Mouse (Mus musculus) limb, embryonic 14.5 days (tissue): ENCODE data around the gene Inpp1. TPM values are rescaled to one million over a fixed set of nuclear protein-coding genes. Genes with fewer than 3 reads are reported as not detected.

Experiments
- ATAC-seq: fragments of 200-750 bp; cut with Nextera tagmentation; 2 replicates; pipeline ENCODE4 v1.8.0; 2017; ENCODE audit warnings: low read depth, moderate number of reproducible peaks, moderate TSS enrichment; ENCODE audit not compliant: low FRiP score
- DNase-seq: peaks from one replicate; pipeline ENCODE4 v3.0.0-alpha.2; 2015; ENCODE audit warnings: low spot score
- H3K27ac ChIP-seq: fragments of 300-500 bp; sonication (generic); replicated peaks from 2 replicates; pipeline ENCODE4 v1.5.1; 2014; ENCODE audit warnings: low read depth, mild to moderate bottlenecking, low read length, moderate library complexity, mixed read lengths
- H3K27me3 ChIP-seq: fragments of 300-500 bp; sonication (generic); 2 replicates; pipeline ENCODE4 v1.6.1; 2014; ENCODE audit warnings: low read length, mixed read lengths; ENCODE audit not compliant: control insufficient read depth, insufficient read depth
- H3K36me3 ChIP-seq: fragments of 300-500 bp; sonication (generic); 2 replicates; pipeline ENCODE4 v1.6.1; 2014; ENCODE audit warnings: mild to moderate bottlenecking, low read length, moderate library complexity, mixed read lengths; ENCODE audit not compliant: control insufficient read depth, insufficient read depth
- H3K4me1 ChIP-seq: fragments of 300-500 bp; sonication (generic); 2 replicates; pipeline ENCODE4 v1.6.1; 2014; ENCODE audit warnings: antibody characterized with exemption, low read length, mixed read lengths; ENCODE audit not compliant: control insufficient read depth, insufficient read depth
- H3K4me2 ChIP-seq: fragments of 300-500 bp; sonication (generic); replicated peaks from 2 replicates; pipeline ENCODE4 v1.6.1; 2014; ENCODE audit warnings: low read depth, mild to moderate bottlenecking, low read length, moderate library complexity; ENCODE audit not compliant: severe bottlenecking
- H3K4me3 ChIP-seq: fragments of 300-500 bp; sonication (generic); replicated peaks from 2 replicates; pipeline ENCODE4 v1.5.1; 2014; ENCODE audit warnings: low read length
- H3K9ac ChIP-seq: fragments of 300-500 bp; sonication (generic); 2 replicates; pipeline ENCODE4 v1.6.1; 2014; ENCODE audit warnings: mild to moderate bottlenecking, low read depth, low read length, moderate library complexity; ENCODE audit not compliant: severe bottlenecking
- H3K9me3 ChIP-seq: fragments of 300-500 bp; sonication (generic); 2 replicates; pipeline ENCODE4 v1.6.1; 2016; ENCODE audit warnings: low read length; ENCODE audit not compliant: control insufficient read depth
- POLR2A ChIP-seq: fragments of 200-500 bp; IDR thresholded peaks from 2 replicates; pipeline ENCODE4 v1.8.0; 2012; ENCODE audit warnings: inconsistent platforms, mild to moderate bottlenecking, moderate library complexity, borderline replicate concordance; ENCODE audit not compliant: insufficient read depth, insufficient read length; ENCODE audit errors: extremely low read depth
- WGBS: fragments of 180-500 bp; shearing (Covaris S2); extraction: QIAGEN DNeasy Blood & Tissue Kit; methylation state at CpG from one replicate; pipeline ENCODE4 v1.1.7; 2014; 5-methylcytosine and 5-hydroxymethylcytosine counted together
- polyA plus RNA-seq, 2 experiments: library from polyadenylated mRNA; depleted of rRNA in 1 of 2; stranded (reverse) in 1 of 2; unstranded in 1 of 2; fragments of >200 nt; fragmentation: Nextera tagmentation in 1 of 2; extraction: Ambion mirVana in 1 of 2; gene quantifications; 2 replicates each; pipeline versions ENCODE4 v1.2.1 to v1.2.3; 2012 to 2014

Gene Inpp1
- polyA plus RNA-seq, 2 experiments = 14.3 to 17.2 TPM

GRCm38 (mm10) chr1:52748260-52748659 is 69.2 kb downstream of the Inpp1 start:
- no peak for TF ChIP-seq POLR2A
- Histone ChIP-seq H3K9me3 (no peaks in the 10 kb centered on the region), H3K4me3 (no peak overlapping the region), H3K9ac (no peak overlapping the region), H3K36me3 (no peaks in the 10 kb centered on the region), H3K4me1 (no peaks in the 10 kb centered on the region), H3K27me3 (no peaks in the 10 kb centered on the region), H3K27ac (no peak overlapping the region), H3K4me2 (no peak overlapping the region)
- ATAC-seq (no peak), DNase-seq (peak; percentile 51)
- 18% methylated on average over 3 of the region's 3 CpGs for WGBS

- H3K27me3 ChIP-seq = no peaks in the 10 kb centered on the region
- ATAC-seq = no peak
- 71% methylated on average over 5 of the region's 5 CpGs for WGBS
These were observed 74.9 kb downstream of the Inpp1 start for GRCm38 (mm10) chr1:52742567-52742966.

More at GRCm38 (mm10) chr1:52742567-52742966, 74.9 kb downstream of the Inpp1 start:
- TF ChIP-seq POLR2A = no peak
- Histone ChIP-seq H3K9ac (no peak overlapping the region), H3K4me1 (no peaks in the 10 kb centered on the region), H3K4me3 (no peak overlapping the region), H3K9me3 (no peaks in the 10 kb centered on the region), H3K27ac (no peak overlapping the region), H3K36me3 (no peaks in the 10 kb centered on the region), H3K4me2 (no peak overlapping the region)
- DNase-seq = no peak

Other genes with a start within 250 kb of the Inpp1 start
- gene Nemp2, start 187.0 kb downstream of the Inpp1 start, polyA plus RNA-seq (2012; rRNA removed) = 24.7 and 29.9 TPM in 2 replicates
- gene Nemp2, start 187.0 kb downstream of the Inpp1 start, polyA plus RNA-seq (2014; fragmentation: Nextera tagmentation; extraction: Ambion mirVana) = 11.8 and 11.9 TPM in 2 replicates
- 2.2 and 3.0 TPM in 2 replicates for gene Mfsd6, start 90.2 kb downstream of the Inpp1 start, polyA plus RNA-seq (2012; rRNA removed)
- 2.6 and 2.7 TPM in 2 replicates for gene Mfsd6, start 90.2 kb downstream of the Inpp1 start, polyA plus RNA-seq (2014; fragmentation: Nextera tagmentation; extraction: Ambion mirVana)
- gene Hibch, start 27.2 kb upstream of the Inpp1 start, polyA plus RNA-seq (2012; rRNA removed) = 18.4 and 20.4 TPM in 2 replicates
- gene Hibch, start 27.2 kb upstream of the Inpp1 start, polyA plus RNA-seq (2014; fragmentation: Nextera tagmentation; extraction: Ambion mirVana) = 24.4 and 25.7 TPM in 2 replicates
- gene 1700019D03Rik, start 202.5 kb upstream of the Inpp1 start, polyA plus RNA-seq (2012; rRNA removed) = 0.96 and 0.97 TPM in 2 replicates
- 3.2 and 3.5 TPM in 2 replicates for gene 1700019D03Rik, start 202.5 kb upstream of the Inpp1 start, polyA plus RNA-seq (2014; fragmentation: Nextera tagmentation; extraction: Ambion mirVana)
- 8.6 and 9.2 TPM in 2 replicates for gene Mstn, start 244.0 kb upstream of the Inpp1 start, polyA plus RNA-seq (2012; rRNA removed)
- gene Mstn, start 244.0 kb upstream of the Inpp1 start, polyA plus RNA-seq (2014; fragmentation: Nextera tagmentation; extraction: Ambion mirVana) = 15.0 and 20.4 TPM in 2 replicates